Comparison of ENCODE assay signal across 18 mouse cellular contexts in genomic region chr7:78451666-78452065, GRCm38 (mm10).
"Had no signal": no experiment of that assay in that cellular context is flagged by ENCODE, and none has a peak within 500 bp of the region (broad histone marks: within the 10 kb centered on the region; RNA-seq: fewer than 3 reads in every experiment).

No protein-coding gene starts in this region.

- H3K9me3 ChIP-seq: kidney, embryonic 15.5 days; midbrain, embryonic 10.5 days; midbrain, embryonic 13.5 days had no signal

- H3K27ac ChIP-seq: kidney, embryonic 15.5 days; liver, embryonic 14.5 days; macrophage; midbrain, embryonic 10.5 days; midbrain, embryonic 13.5 days had no signal

- ATAC-seq: liver, postnatal 0 days; lung, postnatal 0 days; midbrain, embryonic 13.5 days; midbrain, embryonic 16.5 days had no signal

- H3K27me3 ChIP-seq: kidney, embryonic 15.5 days; midbrain, embryonic 13.5 days had no signal

- H3K4me1 ChIP-seq: kidney, embryonic 15.5 days; midbrain, embryonic 10.5 days; midbrain, embryonic 13.5 days had no signal

- H3K4me3 ChIP-seq: kidney, embryonic 15.5 days; midbrain, embryonic 10.5 days; midbrain, embryonic 13.5 days; myocyte had no signal

- H3K36me3 ChIP-seq: kidney, embryonic 15.5 days; midbrain, embryonic 10.5 days had no signal

- H3K4me2 ChIP-seq: kidney, embryonic 15.5 days; lung, embryonic 14.5 days; midbrain, embryonic 13.5 days had no signal

- DNase-seq: kidney, adult 8-10 months; kidney, postnatal 10 days; kidney, postnatal 36 days; layer of hippocampus, adult 9-11 months; liver, postnatal 0 days; lung, embryonic 14.5 days; right cerebral cortex, postnatal 14 days; right cerebral cortex, postnatal 4 days; thymus, adult 18-20 months; thymus, postnatal 36 days had no signal

- H3K9ac ChIP-seq: kidney, embryonic 15.5 days; liver, embryonic 14.5 days; liver, postnatal 0 days; lung, embryonic 14.5 days; midbrain, embryonic 13.5 days had no signal
